Mouse (Mus musculus): ENCODE data around the gene Zmynd10.

The Zmynd10 gene

GRCm38 (mm10) chr9:107547026-107547425 is at the start of gene Zmynd10:
Zmynd10 (plus strand) TSS chr9:107547298.
- peak in 1 of 2 experiments; percentile 66 for DNase-seq

DNA sequence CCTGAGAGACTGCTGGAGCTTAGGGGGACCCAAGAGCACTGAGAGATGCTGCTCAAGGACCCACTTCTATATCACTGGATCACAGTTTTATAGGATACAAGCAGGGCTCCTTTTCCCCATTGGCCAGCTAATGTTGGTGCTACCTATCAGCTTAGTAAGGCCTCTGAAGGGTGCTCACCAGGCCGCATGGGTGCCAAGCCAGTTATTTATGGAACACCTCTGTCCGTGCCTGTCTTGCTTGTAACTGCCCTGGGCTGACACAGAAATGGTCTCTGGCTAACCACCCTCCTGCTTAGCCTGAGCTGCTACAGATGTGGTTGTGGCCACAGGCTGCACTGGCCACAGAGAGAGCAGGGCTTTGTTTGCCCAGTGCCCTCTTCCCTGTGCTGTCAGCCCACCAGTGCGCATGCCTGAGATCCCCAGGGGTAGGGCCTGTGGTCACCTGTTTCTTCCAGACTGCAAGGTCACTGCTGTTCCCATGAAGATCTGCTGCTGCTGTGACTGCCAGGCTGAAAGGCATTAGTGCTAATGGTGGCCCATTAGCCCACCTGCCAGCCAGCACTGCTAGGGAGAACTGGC is 46.3 kb upstream of the Zmynd10 start:
- no peak for DNase-seq

DNA sequence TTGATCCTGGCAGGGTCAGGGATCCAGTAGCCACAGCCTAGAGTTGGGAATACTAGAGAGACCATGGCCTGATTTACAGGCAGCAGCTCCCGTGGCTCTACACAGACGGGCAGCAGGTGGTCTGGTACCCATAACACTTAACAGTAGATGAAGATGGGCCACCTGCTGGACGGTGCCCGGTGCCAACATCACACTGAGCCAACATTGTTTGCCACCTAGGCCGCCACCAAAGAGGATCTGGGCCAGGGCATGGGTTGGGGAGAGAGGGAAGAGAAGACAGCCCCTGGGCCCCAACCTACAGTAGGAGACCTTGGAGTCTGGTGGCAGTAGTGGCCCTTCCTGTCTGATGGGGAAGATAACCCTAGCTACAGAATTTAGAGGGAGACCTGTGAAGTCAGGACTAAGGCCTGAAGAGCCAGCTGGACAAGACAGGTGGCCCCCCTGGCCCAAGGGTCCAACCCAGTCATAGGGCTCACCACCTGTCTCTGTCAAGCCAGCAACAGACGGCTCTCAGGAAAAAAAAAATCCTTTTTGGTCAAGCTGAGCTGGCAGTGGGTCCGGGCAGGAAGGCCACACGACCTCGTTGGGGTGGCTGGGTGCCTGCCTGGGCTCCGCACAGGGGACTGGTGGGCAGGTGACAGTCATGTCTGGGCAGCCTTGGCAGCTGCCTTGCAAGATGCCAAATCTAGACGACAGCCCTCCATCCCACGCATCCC is 44.8 kb upstream of the Zmynd10 start:
- peak; percentile 82 to 83 for DNase-seq

DNA sequence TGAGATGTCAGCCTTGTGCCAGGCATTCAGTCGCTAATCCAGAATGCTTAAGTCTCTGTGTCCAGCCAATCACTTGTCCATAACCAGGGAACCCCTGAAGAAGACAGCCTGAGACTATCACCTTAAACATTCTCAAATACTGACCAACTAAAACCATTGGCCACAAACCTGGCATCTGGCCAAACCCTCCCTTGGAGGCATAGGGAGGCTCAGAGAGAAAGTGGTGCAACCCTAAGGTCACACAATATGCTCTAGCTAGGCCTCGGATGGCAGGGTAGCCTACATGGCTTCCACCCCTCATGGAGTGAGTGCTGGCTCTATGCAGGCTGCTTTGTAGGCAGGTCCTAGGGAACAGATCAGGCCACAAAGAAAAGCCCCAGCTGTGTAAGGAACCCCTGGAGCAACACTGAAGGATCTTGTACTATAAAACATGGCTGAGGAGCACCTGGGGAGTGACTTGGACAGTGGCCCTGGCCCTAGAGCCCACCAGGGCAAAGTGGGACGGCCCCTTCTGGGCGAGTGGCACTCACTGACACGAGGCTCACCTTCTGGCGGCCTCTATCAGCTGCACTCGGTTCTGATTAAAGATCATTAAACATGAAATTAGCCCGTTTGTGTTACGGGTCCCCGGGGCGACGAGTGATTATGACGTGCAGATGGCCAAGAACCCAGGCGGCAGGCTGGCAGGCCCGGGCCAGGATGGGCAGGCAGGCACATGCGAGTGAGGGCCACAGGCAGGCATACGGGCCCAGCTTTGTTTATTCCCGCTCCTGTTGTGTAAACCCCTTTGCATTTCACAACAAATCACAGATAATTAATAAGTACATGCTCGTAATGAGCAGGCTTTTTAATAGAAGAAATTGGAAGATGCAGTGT is 42.2 kb upstream of the Zmynd10 start:
- DNase-seq = peak; percentile 54 to 67

DNA sequence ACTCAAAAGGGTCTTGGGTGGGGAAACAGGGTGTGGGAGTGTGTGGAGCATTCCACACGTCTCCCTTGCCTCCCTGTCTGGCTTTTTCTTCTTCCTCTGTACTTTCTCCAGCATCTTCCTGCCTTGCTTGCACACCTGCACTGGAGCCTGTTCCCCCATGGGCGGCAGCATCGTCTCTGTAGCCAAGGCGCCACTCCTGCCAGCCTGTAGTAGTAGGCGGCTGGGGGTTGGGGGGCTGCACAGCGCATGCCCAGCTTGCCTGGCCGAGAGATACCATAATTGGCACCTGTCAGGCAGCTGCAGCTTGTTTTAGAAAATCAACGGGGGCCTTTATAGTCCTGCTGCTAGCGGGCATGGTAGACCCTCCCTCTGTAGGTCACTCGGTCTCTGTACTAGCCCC is 38.8 kb upstream of the Zmynd10 start:
- peak in 1 of 2 experiments; percentile 19 for DNase-seq

DNA sequence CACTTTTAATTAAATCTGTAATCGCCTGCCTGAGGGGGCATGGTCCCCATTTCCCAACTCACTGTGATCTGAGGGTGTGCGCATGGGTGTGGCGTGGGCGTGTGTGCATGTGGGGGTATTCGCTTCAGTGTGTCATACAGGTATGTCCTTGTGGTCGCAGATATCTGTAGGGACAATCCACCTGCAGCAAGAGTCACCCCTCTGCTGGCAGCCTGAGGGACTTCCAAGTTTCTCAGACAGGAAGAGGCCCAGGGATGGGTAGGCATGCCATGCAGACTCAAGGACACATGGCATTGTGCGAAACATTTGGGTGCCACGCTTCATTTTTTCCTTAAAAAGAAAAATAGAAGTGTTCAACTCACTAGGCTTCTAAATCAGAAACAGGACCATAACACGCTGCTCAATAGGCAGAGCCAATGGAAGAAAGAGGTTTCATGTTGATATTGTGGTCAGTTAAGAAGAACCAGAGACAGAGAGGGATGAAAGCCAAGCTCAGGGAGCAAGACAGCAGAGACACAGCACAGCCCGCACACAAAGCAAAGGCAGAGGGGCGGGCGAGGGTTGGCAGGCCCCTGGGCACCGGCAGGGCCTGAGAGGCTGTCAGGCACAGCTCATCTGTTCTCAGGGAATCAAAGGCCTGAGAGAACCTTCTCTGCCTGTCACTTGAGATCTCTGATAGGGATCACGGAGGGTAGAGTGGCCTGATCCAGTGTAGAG is 36.6 kb upstream of the Zmynd10 start:
- peak in 1 of 2 experiments; percentile 21 for DNase-seq

- DNase-seq = no peak
Observed at GRCm38 (mm10) chr9:107511436-107511835, 35.7 kb upstream of the Zmynd10 start.

GRCm38 (mm10) chr9:107512326-107512725 is 34.8 kb upstream of the Zmynd10 start:
- no peak for DNase-seq

DNA sequence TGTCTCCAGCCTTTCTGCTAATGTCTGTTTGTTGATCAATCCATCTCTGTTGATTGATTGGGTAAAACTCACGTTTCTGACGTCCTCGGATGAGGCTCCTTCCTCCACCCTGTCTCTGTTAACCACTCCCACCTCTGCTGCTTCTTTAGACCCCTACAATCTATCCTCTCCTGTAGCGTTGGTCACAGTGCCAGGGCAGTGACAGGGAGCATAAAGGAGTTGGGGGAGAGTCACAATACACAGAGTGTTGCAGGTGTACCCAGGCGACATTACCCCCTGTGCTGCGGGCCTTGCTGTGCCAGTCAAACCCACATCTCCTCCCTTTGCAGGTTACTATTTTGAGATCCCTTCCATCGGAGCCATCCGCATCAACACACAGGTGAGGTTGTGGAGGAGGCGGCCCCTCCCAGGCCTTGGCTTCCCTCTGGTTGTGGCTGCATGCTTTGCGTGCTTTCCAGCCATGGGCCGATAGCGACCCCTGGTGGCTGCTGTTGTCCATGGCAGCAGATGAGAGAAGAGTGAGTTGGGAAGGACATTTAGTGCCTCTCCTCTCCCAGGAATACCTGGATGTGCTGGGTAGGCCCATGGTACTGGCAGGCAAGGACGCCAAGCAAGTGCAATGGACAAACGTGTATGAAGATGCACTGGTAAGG is 32.7 kb upstream of the Zmynd10 start:
- DNase-seq = peak; percentile 96

GRCm38 (mm10) chr9:107520331-107520730 is 26.8 kb upstream of the Zmynd10 start:
- no peak for DNase-seq

DNA sequence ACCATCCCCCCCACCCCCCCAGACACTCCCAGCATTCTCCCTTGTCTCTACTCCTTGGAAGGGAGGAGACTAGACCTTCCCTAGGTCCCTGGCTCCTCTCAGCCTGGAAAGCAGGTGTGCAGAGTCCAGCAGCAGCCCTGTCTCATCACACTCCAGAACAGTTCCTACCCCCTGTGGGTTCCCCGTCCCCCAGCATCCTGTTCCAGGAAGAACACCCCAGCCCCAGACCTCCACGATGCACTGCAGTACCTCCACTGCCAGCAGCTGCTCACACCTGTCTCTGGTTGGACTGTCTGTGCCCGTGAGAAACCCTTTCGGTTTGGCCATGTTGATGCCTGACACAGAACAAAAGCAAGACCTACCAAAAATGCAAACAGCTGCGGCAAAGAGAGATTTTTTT is 25.9 kb upstream of the Zmynd10 start:
- DNase-seq = no peak

DNA sequence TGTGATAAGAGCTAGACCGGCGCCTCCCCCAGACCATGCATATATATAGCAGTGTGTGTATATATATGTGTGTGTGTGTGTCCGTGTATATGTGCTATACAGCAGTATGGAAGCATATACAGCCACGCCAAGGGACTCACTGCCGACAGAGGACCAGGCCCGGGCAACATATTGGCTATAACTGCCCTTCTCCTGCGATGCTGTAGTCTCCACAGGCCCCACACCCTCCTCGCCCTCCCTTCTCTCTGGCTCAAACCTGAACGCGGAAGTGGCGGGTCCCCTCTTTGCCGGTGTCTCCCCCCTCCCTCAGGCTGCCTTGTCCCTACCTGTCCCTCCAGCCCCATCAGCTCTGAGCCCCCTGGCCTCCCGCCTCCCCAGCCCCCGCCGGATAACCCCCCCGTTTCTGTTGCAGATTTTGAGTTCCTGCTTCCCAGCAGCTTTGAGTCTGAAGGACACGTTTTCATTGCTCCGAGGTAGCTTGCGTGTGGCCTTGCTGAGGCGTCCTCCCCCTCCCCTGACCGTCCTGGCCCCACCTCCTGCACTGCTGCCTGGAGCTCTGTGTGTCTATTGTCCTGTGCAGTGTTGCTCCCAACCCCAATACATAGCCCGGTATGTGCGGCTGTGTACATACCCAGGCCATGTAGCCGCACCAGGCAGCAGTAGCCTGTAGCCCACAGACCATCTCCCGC is 25.2 kb upstream of the Zmynd10 start:
- no peak for DNase-seq

- peak in 1 of 2 experiments; percentile 26 for DNase-seq
Observed at GRCm38 (mm10) chr9:107522400-107522711, 24.7 kb upstream of the Zmynd10 start.

DNA sequence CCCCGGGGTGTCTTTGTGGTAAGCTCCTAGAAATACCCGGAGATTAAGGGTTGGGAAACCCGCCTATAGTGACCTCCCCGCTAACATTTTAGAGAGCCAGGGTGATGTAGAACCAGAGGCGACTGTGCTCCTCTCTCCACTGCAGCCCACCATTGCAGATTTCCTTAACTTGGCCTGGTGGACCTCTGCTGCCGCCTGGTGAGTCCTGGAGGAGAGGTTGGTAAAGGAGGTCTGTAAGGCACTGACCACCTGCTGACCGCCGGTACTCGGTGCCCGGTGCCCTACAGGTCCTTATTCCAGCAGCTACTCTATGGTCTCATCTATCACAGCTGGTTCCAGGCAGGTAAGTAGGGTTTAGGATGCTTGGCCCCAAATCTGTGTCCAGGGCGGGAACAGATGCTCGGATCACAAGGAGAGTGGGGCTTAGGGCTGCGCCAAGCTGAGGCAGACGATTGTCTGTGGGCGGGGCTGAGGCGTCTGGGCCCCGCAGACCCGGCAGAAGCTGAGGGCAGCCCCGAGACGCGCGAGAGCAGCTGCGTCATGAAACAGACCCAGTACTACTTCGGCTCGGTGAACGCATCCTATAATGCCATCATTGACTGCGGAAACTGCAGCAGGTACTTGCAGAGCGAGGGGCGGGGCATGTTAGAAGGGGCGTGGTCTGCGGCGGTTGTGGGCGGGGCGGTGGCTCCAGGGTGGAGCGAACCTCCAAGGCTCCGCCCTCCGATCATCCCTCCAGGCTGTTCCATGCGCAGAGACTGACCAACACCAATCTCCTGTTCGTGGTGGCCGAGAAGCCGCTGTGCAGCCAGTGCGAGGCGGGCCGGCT is 20.7 kb upstream of the Zmynd10 start:
- DNase-seq = peak; percentile 40 to 69

DNA sequence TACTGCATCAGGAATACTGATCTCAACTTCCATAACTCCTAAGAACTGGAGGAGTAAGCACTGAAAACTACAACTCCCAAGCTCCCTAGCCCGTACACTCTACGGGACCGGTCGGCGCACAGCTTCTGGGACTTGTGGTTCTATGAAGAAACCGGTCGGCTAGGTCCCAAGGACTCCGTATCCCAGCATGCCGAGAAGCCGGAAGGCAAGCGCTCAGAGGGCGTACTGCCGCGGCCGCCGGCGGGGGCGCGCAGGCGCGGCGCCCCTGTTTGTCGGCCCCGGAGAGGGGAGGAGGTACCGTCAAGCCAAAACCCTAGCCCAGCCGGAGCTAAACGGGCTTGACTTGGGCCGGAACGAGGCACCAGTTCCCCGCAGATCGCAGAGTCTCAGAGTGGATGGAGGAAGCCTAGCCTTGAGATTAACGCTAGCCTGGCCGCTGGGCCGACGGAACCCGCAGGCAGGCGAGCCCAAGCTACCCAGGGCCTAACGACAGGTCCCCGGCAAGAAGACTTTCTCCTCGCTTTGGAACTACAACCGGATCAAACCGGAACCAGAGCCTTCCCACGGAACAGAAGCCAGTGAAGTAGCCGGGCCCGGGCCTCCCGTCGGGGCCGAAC is 13.2 kb upstream of the Zmynd10 start, which contains the start of gene Tmem115:
TSS of gene Tmem115 (plus strand) at position 155 of the 617 bp plus-strand sequence.
- DNase-seq = peak; percentile 90 to 93

GRCm38 (mm10) chr9:107534408-107535202 is 12.5 kb upstream of the Zmynd10 start:
- peak; percentile 55 to 62 for DNase-seq

DNA sequence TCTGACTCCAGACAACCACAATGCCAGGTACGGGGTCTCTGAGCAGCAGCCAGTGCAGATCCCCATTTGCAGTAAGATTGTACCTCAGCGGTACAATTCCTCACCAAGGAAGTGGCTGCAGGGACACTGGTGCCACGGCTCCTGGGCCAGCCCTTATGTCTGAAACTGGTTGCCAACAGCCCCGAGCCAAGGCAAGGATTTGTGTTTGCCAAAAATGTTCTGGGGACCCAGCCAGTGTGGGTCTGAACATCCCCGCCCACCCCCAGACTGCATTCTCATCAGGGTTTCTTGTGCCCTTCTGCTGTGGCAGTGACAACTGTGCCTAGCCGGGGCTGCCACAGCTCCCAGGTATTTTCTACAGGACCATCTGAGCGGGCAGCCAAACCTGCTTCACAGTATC is 8.9 kb upstream of the Zmynd10 start:
- DNase-seq = peak; percentile 38 to 52

- DNase-seq = no peak
Observed at GRCm38 (mm10) chr9:107538711-107539110, 8.4 kb upstream of the Zmynd10 start.

GRCm38 (mm10) chr9:107539940-107540339 is 7.2 kb upstream of the Zmynd10 start:
- DNase-seq = no peak

Data from cerebellum, postnatal 25 days (tissue).